Mouse (Mus musculus) yolk sac, embryonic 10.5 days (tissue): Measurements from ENCODE around the gene Slc39a3.
"Not testable (repeated sequence)": the region's sequence is repeated elsewhere in the genome, so short reads cannot be mapped to it uniquely, and the experiment has no call there.

ENCODE experiments used
- DNase-seq: peaks from one replicate; pipeline ENCODE4 v3.0.0-alpha.2; 2017; ENCODE audit warnings: low spot score

Gene Slc39a3

GRCm38 (mm10) chr10:81036988-81037580 lies at the start of gene Slc39a3:
Gene Slc39a3 (minus strand): TSS chr10:81037426.
- peak; percentile 98 for DNase-seq

GRCm38 (mm10) chr10:81087021-81087420 lies 49.8 kb upstream of the Slc39a3 start:
- DNase-seq, result no peak

- DNase-seq, result peak; percentile 72
These were observed 45.1 kb upstream of the Slc39a3 start for GRCm38 (mm10) chr10:81082168-81082960.

- DNase-seq, result no peak
These were observed 42.9 kb upstream of the Slc39a3 start for GRCm38 (mm10) chr10:81080008-81080655.

- DNase-seq, result no peak
These were observed 40.7 kb upstream of the Slc39a3 start for GRCm38 (mm10) chr10:81077916-81078315.

GRCm38 (mm10) chr10:81076356-81076755 lies 39.1 kb upstream of the Slc39a3 start:
- DNase-seq, result peak; percentile 55

- no peak for DNase-seq
These were observed 38.5 kb upstream of the Slc39a3 start for GRCm38 (mm10) chr10:81075734-81076133.

GRCm38 (mm10) chr10:81073464-81073863 lies 36.2 kb upstream of the Slc39a3 start:
- DNase-seq, result no peak

GRCm38 (mm10) chr10:81072290-81072689 lies 35.1 kb upstream of the Slc39a3 start:
- DNase-seq, result no peak

- peak; percentile 99 for DNase-seq
These were observed 32.6 kb upstream of the Slc39a3 start, which contains the start of gene Thop1 for GRCm38 (mm10) chr10:81069836-81070235. Gene Thop1 (plus strand): TSS chr10:81070035.

- DNase-seq, result no peak
These were observed 31.5 kb upstream of the Slc39a3 start for GRCm38 (mm10) chr10:81068706-81069105.

GRCm38 (mm10) chr10:81064519-81064918 lies 27.3 kb upstream of the Slc39a3 start:
- not testable (repeated sequence) for DNase-seq

GRCm38 (mm10) chr10:81062710-81063109 lies 25.5 kb upstream of the Slc39a3 start:
- no peak for DNase-seq

GRCm38 (mm10) chr10:81059603-81060543 lies 22.6 kb upstream of the Slc39a3 start, which contains the start of gene Sgta:
Gene Sgta (minus strand): TSS chr10:81060181.
- DNase-seq, result peak; percentile 99

- DNase-seq, result no peak
These were observed 21.7 kb upstream of the Slc39a3 start for GRCm38 (mm10) chr10:81058896-81059295.

GRCm38 (mm10) chr10:81057406-81058130 lies 20.3 kb upstream of the Slc39a3 start:
- DNase-seq, result no peak

- not testable (repeated sequence) for DNase-seq
These were observed 18.6 kb upstream of the Slc39a3 start for GRCm38 (mm10) chr10:81055802-81056340.

- DNase-seq, result no peak
These were observed 17.9 kb upstream of the Slc39a3 start for GRCm38 (mm10) chr10:81055169-81055568.

- DNase-seq, result no peak
These were observed 15.4 kb upstream of the Slc39a3 start for GRCm38 (mm10) chr10:81052577-81052976.

GRCm38 (mm10) chr10:81051133-81051532 lies 13.9 kb upstream of the Slc39a3 start:
- no peak for DNase-seq

- no peak for DNase-seq
These were observed 13.4 kb upstream of the Slc39a3 start for GRCm38 (mm10) chr10:81050645-81051044.
